Mouse (Mus musculus): ENCODE measurements around the gene Hoxd11. TPM values are rescaled to one million over a fixed set of nuclear protein-coding genes. Genes with fewer than 3 reads are reported as not detected.

Gene Hoxd11
- total RNA-seq, 1 experiment from 2014 or later: not detected

- ATAC-seq (ENCODE audit: extremely low read depth, insufficient number of reproducible peaks, low FRiP score, poor library complexity, severe bottlenecking): no peak
These were observed 2.8 kb upstream of the Hoxd11 start for GRCm38 (mm10) chr2:74676376-74677052.

GRCm38 (mm10) chr2:74677106-74677505 is 2.3 kb upstream of the Hoxd11 start:
- no peak for ATAC-seq (ENCODE audit: extremely low read depth, insufficient number of reproducible peaks, low FRiP score, poor library complexity, severe bottlenecking)

GRCm38 (mm10) chr2:74679596-74679971 is 227 bp downstream of the Hoxd11 start:
- no peak for ATAC-seq (ENCODE audit: extremely low read depth, insufficient number of reproducible peaks, low FRiP score, poor library complexity, severe bottlenecking)

GRCm38 (mm10) chr2:74679980-74680379 is 623 bp downstream of the Hoxd11 start:
- no peak for ATAC-seq (ENCODE audit: extremely low read depth, insufficient number of reproducible peaks, low FRiP score, poor library complexity, severe bottlenecking)

- no peak for ATAC-seq (ENCODE audit: extremely low read depth, insufficient number of reproducible peaks, low FRiP score, poor library complexity, severe bottlenecking)
These were observed 1.4 kb downstream of the Hoxd11 start for GRCm38 (mm10) chr2:74680561-74681398.

- ATAC-seq (ENCODE audit: extremely low read depth, insufficient number of reproducible peaks, low FRiP score, poor library complexity, severe bottlenecking): no peak
These were observed 2.5 kb downstream of the Hoxd11 start for GRCm38 (mm10) chr2:74681594-74682531.

GRCm38 (mm10) chr2:74682796-74683195 is 3.4 kb downstream of the Hoxd11 start:
- ATAC-seq (ENCODE audit: extremely low read depth, insufficient number of reproducible peaks, low FRiP score, poor library complexity, severe bottlenecking): no peak

GRCm38 (mm10) chr2:74683471-74683951 is 4.2 kb downstream of the Hoxd11 start:
- ATAC-seq (ENCODE audit: extremely low read depth, insufficient number of reproducible peaks, low FRiP score, poor library complexity, severe bottlenecking): no peak

GRCm38 (mm10) chr2:74684106-74684505 is 4.7 kb downstream of the Hoxd11 start:
- ATAC-seq (ENCODE audit: extremely low read depth, insufficient number of reproducible peaks, low FRiP score, poor library complexity, severe bottlenecking): no peak

GRCm38 (mm10) chr2:74685059-74685603 is 5.8 kb downstream of the Hoxd11 start:
- no peak for ATAC-seq (ENCODE audit: extremely low read depth, insufficient number of reproducible peaks, low FRiP score, poor library complexity, severe bottlenecking)

GRCm38 (mm10) chr2:74686301-74686987 is 7.1 kb downstream of the Hoxd11 start:
- no peak for ATAC-seq (ENCODE audit: extremely low read depth, insufficient number of reproducible peaks, low FRiP score, poor library complexity, severe bottlenecking)

GRCm38 (mm10) chr2:74686988-74687697 is 7.8 kb downstream of the Hoxd11 start:
- no peak for ATAC-seq (ENCODE audit: extremely low read depth, insufficient number of reproducible peaks, low FRiP score, poor library complexity, severe bottlenecking)

GRCm38 (mm10) chr2:74687698-74688555 is 8.6 kb downstream of the Hoxd11 start:
- ATAC-seq (ENCODE audit: extremely low read depth, insufficient number of reproducible peaks, low FRiP score, poor library complexity, severe bottlenecking): no peak

- no peak for ATAC-seq (ENCODE audit: extremely low read depth, insufficient number of reproducible peaks, low FRiP score, poor library complexity, severe bottlenecking)
These were observed 9.6 kb downstream of the Hoxd11 start for GRCm38 (mm10) chr2:74688795-74689573.

- no peak for ATAC-seq (ENCODE audit: extremely low read depth, insufficient number of reproducible peaks, low FRiP score, poor library complexity, severe bottlenecking)
These were observed 10.4 kb downstream of the Hoxd11 start for GRCm38 (mm10) chr2:74689574-74690337.

GRCm38 (mm10) chr2:74690338-74690716 is 11.0 kb downstream of the Hoxd11 start:
- ATAC-seq (ENCODE audit: extremely low read depth, insufficient number of reproducible peaks, low FRiP score, poor library complexity, severe bottlenecking): no peak

Measured in neutrophil, adult 5-6 weeks (primary cell).